Mouse (Mus musculus) kidney, adult 11 months (tissue): ENCODE results near the gene Lce1h.

Experiments
- DNase-seq: peaks from one replicate; pipeline ENCODE4 v3.0.0; 2022

Gene Lce1h

DNA sequence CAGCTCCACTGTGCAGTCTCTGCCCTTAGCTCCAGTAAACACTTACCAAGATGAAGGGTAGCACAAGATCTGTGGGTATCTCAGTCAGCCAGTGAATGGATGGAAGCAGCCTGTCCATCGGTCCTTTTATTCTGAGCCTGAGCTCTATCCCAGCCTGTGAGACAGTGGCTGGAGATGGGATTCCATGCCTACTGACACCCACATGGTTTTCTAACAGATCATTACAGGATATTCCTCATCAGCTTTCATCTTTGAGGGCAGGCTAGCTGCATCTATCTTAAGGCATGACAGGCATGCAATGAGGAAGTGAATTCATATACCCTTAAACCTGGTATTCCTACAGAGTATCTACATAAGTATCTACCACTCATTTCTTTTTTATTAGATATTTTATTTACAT is at the start of gene Lce1h:
TSS of gene Lce1h (minus strand) at position 101 of the 400 bp plus-strand sequence.
- no peak for DNase-seq

DNA sequence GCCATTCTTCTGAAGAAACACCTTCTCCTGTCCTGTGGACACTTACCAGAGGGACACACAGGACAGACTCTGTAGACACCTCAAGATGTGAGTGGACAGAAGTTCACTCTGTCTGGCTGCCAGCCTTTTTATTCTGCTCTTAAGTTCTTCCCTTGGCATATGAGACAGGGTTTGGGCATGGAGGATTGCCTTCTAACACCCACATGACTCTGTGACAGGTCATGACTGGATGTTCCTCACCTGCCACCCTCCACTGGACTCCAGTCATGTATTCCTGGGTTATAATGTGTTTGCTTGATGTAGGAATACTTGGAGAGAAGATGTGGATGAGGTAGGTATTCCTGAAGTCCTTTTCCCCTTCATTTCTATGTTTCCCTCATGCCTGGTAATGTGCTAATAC is 42.9 kb upstream of the Lce1h start, which contains the start of gene Lce1k:
TSS of gene Lce1k (minus strand) at position 101 of the 400 bp plus-strand sequence.
- DNase-seq = no peak

DNA sequence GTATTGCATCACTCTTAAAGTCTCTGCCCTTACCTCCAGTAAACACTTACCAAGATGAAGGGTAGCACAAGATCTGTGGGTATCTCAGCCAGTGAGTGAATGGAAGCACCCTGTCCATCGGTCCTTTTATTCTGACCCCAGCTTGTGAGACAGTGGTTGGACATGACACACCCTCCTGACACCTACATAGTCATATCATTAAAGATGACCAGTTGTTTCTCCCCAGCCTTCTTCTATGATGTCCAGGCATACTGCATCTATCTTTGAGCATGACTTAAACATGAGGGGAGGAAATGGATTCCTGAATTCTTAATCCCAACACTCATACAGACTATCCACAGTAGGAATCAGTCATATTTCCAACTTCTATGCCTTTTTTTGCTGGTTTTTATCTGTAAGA is 25.5 kb upstream of the Lce1h start, which contains the start of gene Lce1j:
TSS of gene Lce1j (minus strand) at position 101 of the 400 bp plus-strand sequence.
- DNase-seq = no peak

DNA sequence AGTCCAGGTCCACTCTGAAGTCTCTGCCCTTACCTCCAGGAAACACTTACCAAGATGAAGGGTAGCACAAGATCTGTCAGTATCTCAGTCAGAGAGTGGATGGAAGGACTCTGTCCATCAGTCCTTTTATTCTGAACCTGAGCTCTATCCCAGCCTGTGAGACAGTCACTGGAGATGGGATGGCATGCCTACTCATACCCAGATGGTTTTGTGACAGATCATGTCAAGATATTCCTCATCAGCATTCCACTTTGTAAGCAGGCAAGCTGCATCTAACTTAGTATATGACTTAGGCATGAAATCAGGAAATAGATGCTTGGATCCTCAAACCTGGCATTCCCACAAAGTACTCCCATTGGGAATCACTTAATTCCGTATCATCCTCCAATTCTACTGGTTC is 13.9 kb upstream of the Lce1h start, which contains the start of gene Lce1i:
TSS of gene Lce1i (minus strand) at position 101 of the 400 bp plus-strand sequence.
- no peak for DNase-seq

DNA sequence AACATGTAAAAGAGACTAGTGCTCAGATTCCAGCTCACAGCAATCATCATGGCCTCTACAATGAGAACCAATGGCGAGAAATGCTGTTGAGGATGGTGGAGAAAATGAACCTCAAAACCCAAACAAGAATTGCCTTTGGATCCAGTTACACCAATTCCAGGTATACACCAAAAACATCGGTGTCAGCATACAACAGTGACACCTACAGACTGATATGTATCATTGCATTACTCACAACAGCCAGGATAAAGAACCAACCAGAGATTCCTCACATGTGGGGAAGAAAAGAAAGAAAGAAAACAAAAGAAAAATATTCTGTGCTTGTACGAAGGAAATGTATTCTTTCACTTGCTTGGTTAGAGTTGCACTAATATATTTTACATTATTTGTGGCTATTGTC is 6.7 kb upstream of the Lce1h start:
- DNase-seq = no peak

DNA sequence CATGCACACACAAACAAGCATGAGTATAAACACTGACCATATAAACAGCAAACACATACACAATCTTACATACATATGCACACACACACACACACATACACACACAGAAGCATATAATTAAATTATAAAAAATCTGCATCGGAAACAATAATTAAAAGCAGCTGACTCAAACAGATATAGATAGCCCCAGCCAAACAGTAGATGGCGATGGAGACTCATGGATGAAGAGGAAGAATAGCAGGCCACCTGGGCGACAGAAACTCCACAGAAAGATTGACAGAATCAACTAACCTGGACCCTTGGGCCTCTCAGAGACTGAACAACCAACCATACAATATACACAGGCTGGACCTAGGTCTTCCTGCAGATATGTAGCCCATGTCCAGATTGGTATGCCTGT is 11.7 kb downstream of the Lce1h start:
- no peak for DNase-seq

DNA sequence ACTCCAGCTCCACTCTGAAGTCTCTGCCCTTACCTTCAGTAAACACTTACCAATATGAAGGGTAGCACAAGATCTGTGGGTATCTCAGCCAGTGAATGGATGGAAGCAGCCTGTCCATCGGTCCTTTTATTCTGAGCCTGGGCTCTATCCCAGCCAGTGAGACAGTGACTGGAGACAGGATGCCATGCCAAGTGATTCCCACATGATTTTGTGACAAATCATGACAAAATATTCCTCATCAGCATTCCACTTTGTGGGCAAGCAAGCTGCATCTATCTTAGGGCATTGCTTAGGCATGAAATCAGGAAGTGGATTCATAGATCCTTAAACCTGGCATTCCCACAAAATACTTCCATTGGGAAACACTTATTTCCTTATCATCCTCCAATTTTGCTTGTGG is 12.6 kb downstream of the Lce1h start, which contains the start of gene Lce1g:
TSS of gene Lce1g (minus strand) at position 101 of the 400 bp plus-strand sequence.
- DNase-seq = no peak

DNA sequence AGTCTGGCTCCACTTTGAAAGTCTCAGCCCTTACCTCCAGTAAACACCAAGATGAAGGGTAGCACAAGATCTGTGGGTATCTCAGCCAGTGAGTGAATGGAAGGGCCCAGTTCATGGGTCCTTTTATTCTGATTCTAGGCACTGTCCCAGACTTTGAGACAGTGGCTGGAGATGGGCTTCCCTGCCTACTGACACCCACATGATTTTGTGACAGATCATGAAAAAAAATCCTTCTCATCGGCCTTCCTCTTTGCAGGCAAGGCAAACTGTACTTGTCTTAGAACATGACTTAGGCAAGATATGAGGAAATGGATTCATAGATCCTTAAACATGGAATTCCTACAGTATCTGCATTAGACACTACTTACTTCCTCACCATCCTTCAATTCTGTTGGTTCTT is 25.9 kb downstream of the Lce1h start, which contains the start of gene Gm38119:
TSS of gene Gm38119 (minus strand) at position 101 of the 400 bp plus-strand sequence.
- no peak for DNase-seq

DNA sequence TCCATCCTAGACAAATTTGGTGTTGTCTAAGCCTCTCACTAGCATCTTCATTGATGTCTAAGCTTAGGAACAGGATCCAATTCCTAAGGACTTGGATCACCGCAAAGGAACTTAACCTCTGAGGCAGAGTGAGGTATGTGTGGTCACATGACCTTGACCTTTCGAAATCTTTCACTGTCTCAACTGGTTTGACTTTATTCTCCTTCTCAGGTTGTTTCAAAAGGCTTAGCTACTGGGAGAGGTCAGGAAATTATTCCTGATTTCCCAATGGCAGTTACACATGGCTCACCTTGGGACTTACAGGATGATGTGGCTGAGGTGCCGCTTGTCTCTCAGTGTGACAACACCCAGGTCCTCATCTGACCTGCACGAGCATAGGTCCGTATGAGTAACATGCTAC is 42.2 kb downstream of the Lce1h start:
- DNase-seq = no peak

DNA sequence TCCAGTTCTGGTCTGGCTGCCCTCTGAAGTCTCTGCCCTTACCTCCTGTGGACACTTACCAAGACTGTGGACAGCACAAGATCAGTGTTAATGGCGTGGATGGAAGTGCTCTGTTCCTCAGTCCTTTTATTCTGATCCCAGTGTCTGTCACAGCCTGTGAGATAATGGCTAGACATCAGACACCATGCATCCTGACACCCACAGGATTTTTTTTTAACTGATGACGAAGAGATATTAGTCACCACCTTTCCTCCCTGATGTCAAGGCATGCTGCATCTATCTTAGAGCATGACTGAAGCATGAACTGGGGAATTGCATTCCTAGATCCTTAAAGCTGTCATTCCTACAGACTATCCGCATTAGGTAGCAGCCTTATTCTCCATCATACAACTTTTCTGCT is 44.6 kb downstream of the Lce1h start, which contains the start of gene Lce1f:
TSS of gene Lce1f (minus strand) at position 101 of the 400 bp plus-strand sequence.
- DNase-seq = no peak

DNA sequence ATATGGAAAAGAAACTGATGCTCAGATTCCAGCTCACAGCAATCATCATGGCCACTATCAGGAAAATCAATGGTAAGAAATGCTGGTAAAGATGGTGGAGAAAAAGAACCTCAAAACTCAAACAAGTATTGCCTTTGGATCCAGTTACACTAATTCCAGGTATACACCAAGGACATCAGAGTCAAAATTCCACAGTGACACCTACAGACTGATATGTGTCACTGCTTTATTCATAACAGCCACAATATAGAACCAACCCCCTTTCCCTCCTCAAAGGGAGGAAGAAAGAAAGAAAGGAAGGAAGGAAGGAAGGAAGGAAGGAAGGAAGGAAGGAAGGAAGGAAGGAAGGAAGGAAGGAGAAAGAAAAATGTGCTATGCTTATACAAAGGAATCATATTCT is 49.7 kb downstream of the Lce1h start:
- no peak for DNase-seq
